Mouse (Mus musculus): ENCODE results near the gene Ptn.

GRCm38 (mm10) chr6:36838747-36839146, 28.7 kb upstream of the Ptn start:
- no peak for TF ChIP-seq MAX (IDR thresholded peaks at IDR 0.05; ENCODE audit: low read depth)
- no peak for TF ChIP-seq POLR2A (IDR thresholded peaks at IDR 0.05; ENCODE audit: insufficient read length, low read depth)
- no peak for TF ChIP-seq POLR2AphosphoS2 (IDR thresholded peaks at IDR 0.05; ENCODE audit: insufficient read length, low read depth)
- no peak for TF ChIP-seq TCF12 (IDR thresholded peaks at IDR 0.05; ENCODE audit: insufficient read depth, poor library complexity, severe bottlenecking)
- no peak for TF ChIP-seq E2F4 (IDR thresholded peaks at IDR 0.05; ENCODE audit: insufficient read depth)
- no peak for TF ChIP-seq MYOD1 (IDR thresholded peaks at IDR 0.05; ENCODE audit: control insufficient read depth in 1 of 3, insufficient read length in 2 of 3, low read depth in 2 of 3)
- TF ChIP-seq CEBPB (IDR thresholded peaks at IDR 0.05; ENCODE audit: insufficient read depth, poor library complexity, severe bottlenecking) = no peak
- no peak for TF ChIP-seq USF1 (IDR thresholded peaks at IDR 0.05; ENCODE audit: low read depth)
- no peak for TF ChIP-seq MYOG (IDR thresholded peaks at IDR 0.05; ENCODE audit: control insufficient read depth in 1 of 3, insufficient read depth in 1 of 3, insufficient read length in 2 of 3, low read depth in 2 of 3)
